In genomic region chr6:108570351-108571041, GRCm38 (mm10) we compare ENCODE assay signal across 8 mouse cellular contexts.
DNase-seq lines count a peak whose midpoint lies in the region; ATAC-seq and TF ChIP-seq lines count a peak whose summit lies in the region.

No protein-coding gene starts in this region.

- peak overlapping the region; percentile 58 for H3K4me2 ChIP-seq in lung, postnatal 0 days (replicated peaks; ENCODE audit: low read depth, low read length)

- no peaks in the 10 kb centered on the region for H3K36me3 ChIP-seq in kidney, adult 2 months (ENCODE audit: control insufficient read depth, insufficient read depth, low read length)
- no peaks in the 10 kb centered on the region for H3K36me3 ChIP-seq in lung, postnatal 0 days (ENCODE audit: insufficient read depth, low read length)

- H3K9me3 ChIP-seq in lung, postnatal 0 days (ENCODE audit: low read length): no peaks in the 10 kb centered on the region

- H3K4me3 ChIP-seq in left cerebral cortex, adult 2 months: peak overlapping the region; percentile 18
- no peak overlapping the region; the same call in 1 of the 2 replicates for H3K4me3 ChIP-seq in kidney, adult 2 months (ENCODE audit: insufficient read depth, low read depth, low read length)
- peak overlapping the region; percentile 30 for H3K4me3 ChIP-seq in lung, postnatal 0 days (ENCODE audit: low read depth, low read length)

- 16% methylated on average over 11 of the region's 11 CpGs for WGBS in kidney, adult 2 months
- 29% methylated on average over 11 of the region's 11 CpGs for WGBS in lung, postnatal 0 days

- no peaks in the 10 kb centered on the region for H3K27me3 ChIP-seq in kidney, adult 2 months (replicated peaks; ENCODE audit: control insufficient read depth, insufficient read depth, low read length)
- H3K27me3 ChIP-seq in lung, postnatal 0 days (replicated peaks; ENCODE audit: insufficient read depth, low read length): no peaks in the 10 kb centered on the region

- DNase-seq in left cerebral cortex, adult 2 months (ENCODE audit: extremely low spot score in 1 of 2, low spot score in 2 of 2): no peak
- DNase-seq in left cerebral cortex, postnatal 14 days (ENCODE audit: low spot score in 2 of 2): no peak
- peak; percentile 64 for DNase-seq in embryo, embryonic 10.5 days (ENCODE audit: low spot score)
- DNase-seq in heart, adult 8-10 months (ENCODE audit: low spot score): peak; percentile 85
- DNase-seq in kidney, adult 2 months: peak; percentile 84
- peak; percentile 84 for DNase-seq in lung, postnatal 0 days (ENCODE audit: low spot score)
- peak; percentile 23 for DNase-seq in ovary, adult 18-20 months (ENCODE audit: low spot score)
- DNase-seq in left cerebral cortex, postnatal 36 days (ENCODE audit: low spot score in 2 of 2): no peak

- TF ChIP-seq POLR2A in kidney, adult 2 months (IDR thresholded peaks at IDR 0.05; ENCODE audit: low read depth, low read length): no peak

- H3K4me1 ChIP-seq in kidney, adult 2 months (ENCODE audit: control insufficient read depth, insufficient read depth, low read length): peaks cover 17% of the 10 kb centered on the region
- peaks cover 12% of the 10 kb centered on the region for H3K4me1 ChIP-seq in lung, postnatal 0 days (ENCODE audit: insufficient read depth, low read depth, low read length)

- no peak for TF ChIP-seq CTCF in left cerebral cortex, adult 2 months (IDR thresholded peaks at IDR 0.05)
- TF ChIP-seq CTCF in kidney, adult 2 months (conservative IDR thresholded peaks at IDR 0.05; ENCODE audit: insufficient read depth, insufficient read length, low read depth, low read length): no peak
- no peak for TF ChIP-seq CTCF in lung, postnatal 0 days (IDR thresholded peaks at IDR 0.05)

- peak; percentile 97 for TF ChIP-seq EP300 in lung, postnatal 0 days (IDR thresholded peaks at IDR 0.05)

- H3K9ac ChIP-seq in lung, postnatal 0 days (replicated peaks; ENCODE audit: low read depth): no peak overlapping the region

- peak overlapping the region; percentile 83 for H3K27ac ChIP-seq in left cerebral cortex, adult 2 months
- H3K27ac ChIP-seq in kidney, adult 2 months (ENCODE audit: insufficient read depth, low read depth, low read length): peak overlapping the region; percentile 89
- peak overlapping the region; percentile 88 for H3K27ac ChIP-seq in lung, postnatal 0 days (ENCODE audit: low read length)

- ATAC-seq in lung, postnatal 0 days: peak; percentile 72

- intact Hi-C loops in left cerebral cortex, adult 2 months (cut with DNase I): loop anchor here (1.0 kb wide), 1 partner anchor 90 kb away; the partner anchor contains the start of gene Bhlhe40
- intact Hi-C loops in left cerebral cortex, postnatal 14 days (cut with DNase I): loop anchor here (5.0 kb wide), 1 partner anchor 92 kb away; the partner anchor contains the start of gene Bhlhe40
- intact Hi-C loops in left cerebral cortex, postnatal 36 days (cut with DNase I): loop anchor here (1.0 kb wide), 1 partner anchor 90 kb away; the partner anchor contains the start of gene Bhlhe40

Comparison
In these comparisons a context has a peak if more than half of its experiments do, and no peak if none do; other contexts are left out.
1. DNase-seq: peak in embryo, embryonic 10.5 days (single experiment), heart, adult 8-10 months (single experiment), kidney, adult 2 months (single experiment), lung, postnatal 0 days (single experiment) and ovary, adult 18-20 months (single experiment); none in left cerebral cortex, adult 2 months (0 of 2), left cerebral cortex, postnatal 14 days (0 of 2) and left cerebral cortex, postnatal 36 days (0 of 2).
2. Peak in every context shown above with its lines, with median percentiles within 50 percentile points of each other: H3K27ac ChIP-seq.